Mouse (Mus musculus) cortical plate, adult 2 months (tissue): ENCODE data around the gene Pakap.

Experiments
- CTCF ChIP-seq: fragments of 200-500 bp; IDR thresholded peaks from 2 replicates; pipeline ENCODE4 v1.5.1; 2011; ENCODE audit warnings: mild to moderate bottlenecking, control low read depth, low read length; ENCODE audit not compliant: insufficient read depth; ENCODE audit errors: extremely low read depth
- POLR2A ChIP-seq: fragments of 200-500 bp; IDR thresholded peaks from 2 replicates; pipeline ENCODE4 v1.6.1; 2011; ENCODE audit warnings: mild to moderate bottlenecking, low read length, control low read depth; ENCODE audit not compliant: insufficient read depth; ENCODE audit errors: extremely low read depth

GRCm38 (mm10) chr4:57883520-57884421 lies 315.8 kb downstream of the Pakap start:
- TF ChIP-seq POLR2A (no peak), CTCF (no peak)
